Mouse (Mus musculus): ENCODE data around the gene Rbm12.
"Not testable (repeated sequence)": the region's sequence is repeated elsewhere in the genome, so short reads cannot be mapped to it uniquely, and the experiment has no call there.

Gene Rbm12

DNA sequence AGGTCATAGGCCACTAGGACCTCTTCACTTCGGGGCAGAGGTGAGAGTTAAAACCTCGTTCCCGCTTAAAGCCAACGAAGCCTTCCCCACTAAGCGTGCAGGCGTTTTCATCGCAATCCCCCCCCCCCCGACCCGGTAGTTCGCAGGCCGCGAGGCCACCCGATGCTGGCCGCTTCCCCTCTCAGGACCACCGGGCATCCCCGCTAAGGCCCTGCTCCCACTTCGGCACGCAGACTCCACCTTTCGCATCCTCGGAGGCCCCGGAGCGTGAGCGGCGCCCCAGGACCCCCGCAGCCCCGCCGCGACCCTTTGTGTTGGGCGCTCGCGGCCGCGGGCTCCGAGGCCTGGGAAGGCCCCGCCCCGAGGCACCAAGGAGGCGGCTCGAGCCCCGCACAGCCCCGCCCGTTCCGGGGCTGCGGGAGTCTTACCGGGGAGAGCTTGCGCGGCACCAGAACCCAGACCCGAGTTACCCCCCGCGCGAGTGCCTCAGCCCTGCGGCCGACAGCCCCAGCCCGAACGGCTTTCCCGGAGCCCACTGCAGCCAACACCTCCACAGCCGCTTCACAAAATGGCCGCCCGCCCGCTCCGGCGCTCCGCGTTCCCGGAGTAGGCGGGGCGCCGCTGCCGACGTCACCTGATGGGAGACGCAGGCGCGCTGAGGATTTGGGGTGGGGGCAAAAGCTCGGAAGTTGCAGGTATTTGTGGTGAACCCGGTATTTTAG, at the start of gene Rbm12, which contains the start of gene Cpne1:
Gene Rbm12, minus strand, starts transcription at position 621 of the 722 bp plus-strand sequence.
Gene Cpne1, minus strand, starts transcription at position 608 of the 722 bp plus-strand sequence.
- peak; percentile 90 to 96 for DNase-seq

DNA sequence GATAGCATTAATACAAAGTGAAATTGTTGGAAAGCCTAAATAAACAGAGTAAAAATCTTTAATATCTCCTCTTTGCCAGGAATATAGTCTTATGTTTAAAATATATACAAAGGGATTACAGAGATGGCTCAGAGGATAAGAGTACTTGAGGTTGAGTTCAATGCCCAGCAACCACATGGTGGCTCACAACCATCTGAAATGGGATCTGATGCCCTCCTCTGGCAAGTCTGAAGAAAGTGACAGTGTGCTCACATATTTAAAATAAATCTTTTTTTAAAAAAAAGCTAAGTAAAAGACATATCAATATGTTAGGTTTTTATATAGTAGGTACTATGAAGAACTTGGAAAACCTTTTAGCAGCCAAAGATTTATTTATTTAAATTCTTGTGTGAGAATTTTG, 39.8 kb upstream of the Rbm12 start:
- no peak for DNase-seq

DNA sequence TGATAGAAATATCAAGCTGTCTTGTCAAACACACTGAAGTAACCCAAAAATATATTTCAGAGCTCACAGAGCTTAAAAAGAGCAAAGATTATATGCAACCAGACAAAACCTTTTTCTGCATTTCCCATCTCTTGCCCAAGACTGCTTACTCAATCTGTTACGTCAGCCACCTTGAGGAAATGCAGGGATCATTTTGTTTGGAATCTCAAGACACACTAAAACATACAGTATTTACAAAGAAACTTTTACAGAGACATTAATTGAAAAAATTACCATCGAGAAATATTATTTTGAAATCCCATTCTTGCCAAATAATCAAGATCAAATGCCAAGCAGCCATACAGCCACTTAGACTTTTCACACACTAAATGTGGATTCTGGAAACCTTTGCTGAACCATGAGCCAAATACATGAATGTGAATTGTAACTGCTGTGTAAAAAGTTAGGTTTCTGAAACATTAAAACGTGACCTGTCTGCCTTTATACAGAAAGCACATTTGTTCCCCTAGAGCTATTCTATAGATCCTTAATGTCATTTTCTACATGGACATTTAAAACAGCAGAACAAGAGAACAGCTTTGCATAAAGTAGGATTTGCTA, 35.6 kb upstream of the Rbm12 start:
- DNase-seq, result no peak

DNA sequence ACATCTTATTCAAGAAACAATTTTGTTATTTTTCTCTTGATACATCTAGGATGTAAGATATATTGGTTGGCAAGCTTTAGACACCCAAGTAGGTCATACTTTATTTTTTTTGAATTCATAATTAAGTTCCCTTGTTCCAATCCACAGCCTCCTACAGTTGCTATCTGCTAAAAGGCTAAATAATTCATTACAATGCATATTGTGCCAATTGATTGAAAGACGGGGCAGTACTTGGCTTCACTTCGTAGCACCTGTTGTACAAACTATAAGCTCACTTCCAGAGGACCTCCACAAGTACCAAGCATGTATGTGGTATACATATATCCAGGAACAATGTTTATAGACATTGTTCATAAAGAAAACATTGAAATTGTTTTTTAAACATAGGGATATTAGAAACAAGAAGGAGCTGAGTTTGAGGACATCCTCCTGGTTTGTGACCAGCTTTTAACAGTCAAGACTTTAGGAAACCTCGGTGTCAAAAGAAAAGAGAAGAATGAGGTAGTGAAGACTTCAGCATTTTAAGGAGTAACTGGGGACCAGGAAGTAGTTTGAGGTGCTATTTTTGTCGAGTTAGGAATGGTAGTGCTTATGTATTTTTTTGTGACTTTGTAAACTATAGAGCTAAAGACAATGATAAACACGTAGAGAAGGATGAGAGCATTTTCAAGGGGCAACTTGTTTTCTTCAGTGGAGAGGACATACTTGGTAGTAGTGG, 34.7 kb upstream of the Rbm12 start:
- DNase-seq, result no peak

DNA sequence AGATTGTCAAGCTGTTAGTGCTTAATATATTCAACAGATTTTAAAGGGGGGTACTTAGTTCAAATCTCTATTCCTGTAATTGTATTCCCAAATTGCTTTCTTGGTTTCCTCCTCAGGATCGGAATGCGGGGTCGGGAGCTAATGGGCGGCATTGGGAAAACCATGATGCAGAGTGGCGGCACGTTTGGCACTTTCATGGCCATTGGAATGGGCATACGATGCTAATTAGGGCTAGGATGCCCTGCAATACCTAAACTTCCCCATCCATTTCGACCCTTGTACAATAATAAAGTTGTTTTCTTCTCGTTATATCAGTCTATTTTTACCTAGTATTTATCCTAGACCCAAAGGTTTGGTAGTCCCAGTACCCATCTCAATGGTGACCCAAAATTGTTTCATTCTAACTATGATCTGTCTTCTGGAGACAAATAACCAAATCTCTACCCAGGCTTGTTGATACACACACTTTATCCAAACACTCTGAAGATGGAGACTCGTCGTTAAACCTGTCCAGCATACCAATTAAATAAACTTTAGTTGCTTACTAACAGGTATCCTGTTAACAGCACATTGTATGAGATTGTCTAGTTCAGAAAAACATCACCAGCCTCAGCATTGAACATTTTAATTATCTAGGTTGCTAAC, 33.8 kb upstream of the Rbm12 start:
- DNase-seq, result no peak

DNA sequence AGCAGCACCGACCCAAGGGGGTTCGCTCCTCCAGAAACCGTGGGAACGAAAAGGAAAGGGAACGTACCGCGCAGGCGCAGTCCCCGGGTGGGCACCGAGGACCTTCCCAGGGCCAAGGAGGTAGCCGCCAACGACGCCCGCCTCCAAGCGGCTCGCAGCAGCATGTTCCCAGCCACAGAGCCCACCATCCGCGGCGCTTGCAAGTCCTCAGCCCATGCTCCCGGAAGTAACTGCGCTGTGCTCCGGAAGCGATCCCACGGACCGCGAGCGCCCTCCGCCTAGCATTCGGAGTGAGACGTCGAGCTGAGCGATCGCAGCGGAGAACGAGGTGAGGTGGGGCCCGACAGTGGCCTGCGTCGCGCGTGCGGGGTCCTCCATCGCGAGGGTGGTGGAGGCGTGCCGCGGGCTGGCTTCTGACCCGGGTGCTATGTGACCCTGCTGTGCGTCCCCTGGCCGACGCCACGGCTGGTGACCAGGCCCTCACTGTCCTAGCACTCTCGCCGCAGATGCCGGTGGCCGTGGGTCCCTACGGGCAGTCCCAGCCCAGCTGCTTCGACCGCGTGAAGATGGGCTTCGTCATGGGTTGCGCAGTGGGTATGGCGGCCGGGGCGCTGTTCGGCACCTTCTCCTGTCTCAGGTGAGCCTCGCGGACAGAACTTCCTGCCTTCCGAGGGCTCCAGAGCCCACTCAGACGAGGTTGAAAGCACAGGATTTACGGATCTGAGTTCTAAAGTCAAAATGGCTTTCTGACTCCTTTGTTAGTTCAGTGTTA, 32.4 kb upstream of the Rbm12 start, which contains the start of the genes Romo1 and Nfs1:
Gene Romo1, plus strand, starts transcription at position 87 of the 772 bp plus-strand sequence.
Gene Nfs1, minus strand, starts transcription at position 234 of the 772 bp plus-strand sequence.
- peak; percentile 92 to 96 for DNase-seq

DNA sequence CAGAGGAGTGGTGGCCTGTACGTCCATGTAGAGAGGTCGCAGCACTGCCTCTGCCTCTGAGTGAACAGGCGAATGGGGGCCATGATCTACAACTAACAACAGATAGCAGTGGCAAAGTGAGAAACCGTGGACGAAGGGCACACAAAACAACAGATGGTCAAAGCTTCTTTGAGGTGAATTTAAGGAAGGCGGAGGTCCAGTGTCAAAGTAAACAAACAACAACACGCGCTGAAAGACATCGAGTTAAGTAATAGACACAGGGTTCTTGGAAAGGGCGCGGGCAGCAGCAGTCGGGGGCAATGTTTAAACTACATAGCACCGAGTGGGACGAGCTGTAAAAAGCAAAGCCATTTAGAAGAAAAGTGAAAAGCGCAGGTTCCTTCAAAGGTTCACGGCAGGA, 31.6 kb upstream of the Rbm12 start:
- DNase-seq, result peak in 1 of 2 experiments; percentile 14

DNA sequence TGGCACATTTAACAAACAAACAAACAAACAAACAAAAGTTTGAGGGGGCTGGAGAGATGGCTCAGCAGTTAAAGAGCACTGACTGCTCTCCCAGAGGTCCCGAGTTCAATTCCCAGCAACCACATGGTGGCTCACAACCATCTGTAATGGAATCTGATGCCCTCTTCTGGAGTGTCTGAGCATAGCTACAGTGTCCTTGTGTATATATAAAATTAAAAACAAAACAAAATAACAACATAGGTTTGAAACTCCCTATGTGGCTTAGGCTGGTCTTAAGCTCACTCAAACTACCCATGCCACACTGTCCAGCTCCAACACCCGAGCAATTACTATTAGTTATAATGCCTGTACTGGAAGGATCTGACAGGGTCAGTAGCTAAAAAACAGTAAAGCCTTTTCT, 31.0 kb upstream of the Rbm12 start:
- DNase-seq, result peak in 1 of 2 experiments; percentile 15

DNA sequence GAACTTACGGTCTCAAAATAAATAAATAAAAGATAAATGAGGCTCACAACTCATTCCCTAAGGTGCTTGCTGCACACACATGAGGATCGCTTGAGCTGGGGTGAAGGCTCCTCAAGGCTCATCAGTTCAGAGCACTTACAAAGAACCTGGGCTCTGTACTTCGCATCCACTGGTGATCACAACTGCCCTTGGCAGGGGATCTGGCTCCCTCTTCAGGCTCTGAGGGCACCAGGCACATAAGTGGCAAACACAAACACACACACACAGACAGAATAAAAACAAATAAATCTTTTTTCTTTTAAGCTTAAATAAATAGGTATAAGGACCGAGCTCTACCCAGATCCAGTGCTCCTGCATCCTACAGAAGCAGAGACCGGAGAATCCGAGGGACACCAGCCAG, 23.9 kb upstream of the Rbm12 start:
- no peak for DNase-seq

DNA sequence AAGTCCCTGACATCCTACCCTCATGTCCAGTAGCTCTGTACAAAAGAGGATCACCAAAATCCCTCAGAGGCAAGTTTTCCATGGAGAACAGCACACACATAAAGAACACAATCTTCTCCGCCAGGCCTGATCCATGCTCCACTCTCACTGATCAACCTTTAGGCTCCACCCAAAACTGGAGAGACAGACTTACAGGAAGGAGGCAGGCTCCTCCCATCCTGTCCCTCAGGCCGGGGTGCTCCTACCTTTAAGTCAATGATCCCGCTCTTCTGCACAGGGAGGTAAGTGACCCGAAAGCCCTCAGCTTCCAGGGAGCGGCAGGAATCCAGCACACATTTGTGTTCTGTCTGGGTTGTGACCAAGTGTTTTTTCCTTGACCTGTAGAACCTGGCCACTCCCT, 22.4 kb upstream of the Rbm12 start:
- no peak for DNase-seq

DNA sequence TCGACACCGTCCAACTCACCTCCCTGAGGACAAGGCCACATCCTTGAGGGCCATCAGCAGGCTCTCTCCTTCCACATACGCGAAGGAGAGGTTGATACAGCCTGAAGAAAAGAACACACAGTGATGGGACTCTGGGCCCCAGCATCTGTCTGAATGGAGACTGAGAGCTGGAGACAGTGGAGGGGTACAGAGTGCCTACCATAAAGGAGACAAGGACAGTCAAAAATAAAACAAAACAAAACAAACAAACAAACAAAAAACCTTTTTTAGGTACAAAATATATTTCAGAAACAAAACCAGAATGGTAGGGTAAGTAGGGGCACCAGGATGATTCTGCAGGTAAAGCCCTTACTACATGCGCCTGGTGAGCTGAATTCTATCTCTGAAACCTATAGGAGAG, 15.2 kb upstream of the Rbm12 start, which contains the start of gene Gm28036:
Gene Gm28036, minus strand, starts transcription at position 101 of the 400 bp plus-strand sequence.
- no peak for DNase-seq

DNA sequence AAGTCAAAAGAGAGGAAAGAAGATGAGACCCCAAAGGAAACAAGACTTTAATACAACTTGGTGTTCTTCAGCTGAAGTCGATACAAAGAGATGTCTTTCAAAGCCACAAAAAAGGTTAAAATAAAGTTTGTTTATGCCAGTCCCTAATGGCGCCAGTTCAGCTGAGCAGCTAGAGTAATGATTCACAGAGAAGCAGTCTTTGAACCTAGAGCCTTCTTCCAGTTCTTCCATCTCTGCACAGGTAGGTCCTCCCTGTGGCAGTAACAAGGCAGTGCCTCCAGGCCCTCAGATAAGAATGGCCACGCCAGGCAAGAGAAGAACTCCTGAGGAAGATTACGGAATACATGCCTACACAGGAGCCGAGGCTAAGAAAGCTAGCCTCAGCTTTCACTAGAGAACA, 12.0 kb upstream of the Rbm12 start:
- DNase-seq, result peak; percentile 39 to 42

DNA sequence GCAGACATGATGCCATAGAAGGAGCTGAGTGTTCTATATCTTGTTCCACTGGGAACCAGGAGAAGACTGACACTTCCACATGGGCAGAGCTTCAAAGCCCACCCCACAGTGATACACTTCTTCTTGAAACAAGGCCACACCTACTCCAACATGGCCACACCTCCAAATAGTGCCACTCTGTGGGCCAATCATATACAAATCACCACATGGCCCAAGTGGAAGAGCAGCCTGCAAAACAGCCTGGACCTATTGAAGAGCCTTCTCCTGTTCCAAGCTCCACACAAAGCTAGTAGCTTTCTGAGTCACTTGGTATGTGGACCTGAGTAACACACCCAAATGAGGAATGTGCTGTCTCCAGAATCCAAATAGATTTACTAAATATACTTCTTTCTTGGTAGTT, 7.8 kb upstream of the Rbm12 start:
- no peak for DNase-seq

DNA sequence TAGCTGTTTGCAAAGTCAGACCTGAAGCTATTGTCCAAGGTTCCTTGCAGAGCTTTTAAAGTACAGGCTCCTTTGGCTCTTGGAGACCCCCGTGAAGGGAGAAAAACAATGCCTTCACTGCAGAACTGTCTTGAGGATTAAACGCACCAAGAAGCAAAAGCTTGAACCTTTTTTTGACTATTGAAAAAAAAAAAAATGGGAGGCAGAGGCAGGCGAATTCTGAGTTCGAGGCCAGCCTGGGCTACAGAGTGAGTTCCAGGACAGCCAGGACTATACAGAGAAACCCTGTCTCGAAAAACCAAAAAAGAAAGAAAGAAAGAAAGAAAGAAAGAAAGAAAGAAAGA, 274 bp upstream of the Rbm12 start:
- DNase-seq, result not testable (repeated sequence)

DNA sequence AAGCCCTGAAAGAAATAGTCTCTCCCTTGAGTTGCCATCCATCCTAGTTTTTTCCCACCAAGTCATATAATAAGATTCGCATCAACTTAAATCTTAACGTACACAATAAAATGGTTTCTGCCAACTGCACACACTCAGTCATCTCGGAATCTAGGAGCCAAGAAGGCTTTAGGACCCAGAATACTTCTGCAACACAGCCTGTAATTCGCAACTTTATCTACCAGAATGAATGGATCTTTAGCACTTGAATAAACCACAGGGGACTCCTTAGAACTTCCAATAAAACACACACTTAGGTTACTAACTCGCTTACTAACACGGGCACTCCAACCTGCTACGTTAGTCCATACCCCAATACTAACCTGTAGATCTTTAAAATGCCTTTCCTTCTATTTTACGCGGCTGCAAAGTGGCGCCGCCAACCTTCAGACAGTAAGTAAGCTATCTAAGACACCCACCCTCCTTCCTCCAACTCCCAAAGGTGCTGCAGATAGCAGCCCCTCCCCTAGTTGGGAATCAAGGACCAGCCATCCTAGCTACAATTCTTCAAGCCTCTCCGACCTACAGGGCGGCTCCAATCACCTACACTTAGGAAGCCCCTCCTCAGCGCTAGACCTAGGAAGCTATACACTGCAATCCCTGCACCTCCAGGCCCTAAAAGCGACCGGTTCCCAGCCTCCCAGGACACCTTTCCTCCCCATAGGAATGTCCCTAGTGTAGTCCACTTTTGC, 986 bp downstream of the Rbm12 start:
- DNase-seq, result peak in 1 of 2 experiments; percentile 16

DNA sequence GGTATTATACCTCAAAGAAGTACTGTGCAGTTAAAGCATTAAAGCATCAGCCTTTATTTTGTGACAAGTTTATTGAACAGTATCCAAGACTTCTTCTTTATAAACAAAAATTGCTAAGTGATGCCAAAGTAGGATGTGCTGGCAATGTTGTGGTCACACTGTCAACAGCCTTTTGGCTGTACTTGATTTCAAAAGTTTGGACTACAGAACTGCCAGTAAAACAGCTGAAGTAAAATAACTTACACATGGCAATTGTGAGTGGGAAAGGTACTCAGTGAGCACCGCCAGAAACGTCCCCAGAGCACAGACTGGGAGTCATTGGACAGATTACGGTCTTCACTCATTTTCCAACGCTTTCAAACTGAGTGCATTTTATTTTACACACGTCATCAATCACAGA, 19.9 kb downstream of the Rbm12 start:
- DNase-seq, result no peak

DNA sequence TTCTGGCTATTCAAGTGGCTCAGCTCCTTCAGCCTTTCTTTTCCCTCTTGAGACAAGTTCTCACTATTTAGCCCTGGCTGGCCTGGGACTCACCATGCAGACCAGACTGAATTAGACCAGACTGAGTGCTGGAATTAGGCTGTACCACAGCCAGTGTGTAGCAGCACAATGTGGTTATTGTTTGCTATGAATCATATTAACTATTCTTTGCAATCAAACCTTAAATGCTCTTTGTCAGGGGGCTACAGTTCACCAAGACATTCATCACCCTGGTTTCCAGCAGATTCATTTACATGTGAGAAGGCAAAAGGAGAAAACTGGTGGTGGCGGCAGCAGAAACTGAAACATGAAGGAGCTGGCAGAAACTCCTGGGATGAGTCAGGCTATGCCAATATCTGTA, 22.0 kb downstream of the Rbm12 start:
- no peak for DNase-seq

DNA sequence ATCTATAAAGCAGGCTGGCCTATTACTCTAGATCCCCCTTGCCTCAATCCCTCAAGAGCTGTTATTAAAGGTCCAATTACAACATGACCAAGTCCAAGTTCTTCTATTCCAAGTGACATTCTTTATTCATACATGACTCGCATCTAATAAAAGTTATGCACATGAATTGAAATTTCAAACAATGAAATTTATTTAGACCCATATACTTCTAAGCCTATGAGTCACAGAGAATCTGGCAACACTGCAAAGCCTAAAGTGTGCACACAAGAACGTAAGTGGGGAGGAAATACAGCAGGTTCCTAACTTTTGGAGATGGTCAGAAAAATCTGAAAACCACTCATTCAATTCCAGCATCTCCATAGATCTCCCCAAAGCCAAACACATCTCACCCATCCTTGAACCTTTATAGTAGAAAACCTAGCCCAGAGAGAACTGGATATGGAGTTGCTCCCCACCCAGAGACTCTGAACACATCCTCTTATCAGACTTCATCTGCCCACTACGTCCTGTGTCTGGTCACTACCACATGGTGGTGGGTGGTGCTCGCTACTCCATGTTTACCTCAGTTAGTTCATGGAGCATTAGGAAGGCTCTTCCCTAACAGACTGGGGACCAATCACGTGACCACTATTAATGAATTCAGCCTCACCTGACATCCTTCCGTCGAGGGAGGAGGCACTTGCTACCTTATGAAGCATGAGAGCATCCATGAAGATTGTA, 24.2 kb downstream of the Rbm12 start:
- no peak for DNase-seq

DNA sequence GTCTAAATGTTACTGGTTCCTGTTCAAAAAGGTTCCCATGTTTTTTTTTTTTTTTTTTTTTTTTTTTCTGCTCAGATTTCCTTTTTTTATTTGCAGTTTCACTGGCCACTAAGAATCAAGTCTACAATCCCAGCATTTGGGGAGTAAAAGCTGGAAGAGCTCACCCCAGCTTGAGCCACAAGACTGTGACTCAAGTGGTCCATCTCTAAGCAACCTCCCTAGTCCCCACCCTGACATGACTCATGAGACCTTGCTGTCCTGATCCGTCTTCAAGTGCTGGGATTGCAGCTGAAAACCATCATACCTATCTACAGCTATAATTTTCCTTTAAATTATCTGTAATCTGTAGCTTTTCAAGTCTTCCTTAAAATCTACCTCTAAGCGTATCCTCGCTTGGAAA, 27.2 kb downstream of the Rbm12 start:
- DNase-seq, result no peak

DNA sequence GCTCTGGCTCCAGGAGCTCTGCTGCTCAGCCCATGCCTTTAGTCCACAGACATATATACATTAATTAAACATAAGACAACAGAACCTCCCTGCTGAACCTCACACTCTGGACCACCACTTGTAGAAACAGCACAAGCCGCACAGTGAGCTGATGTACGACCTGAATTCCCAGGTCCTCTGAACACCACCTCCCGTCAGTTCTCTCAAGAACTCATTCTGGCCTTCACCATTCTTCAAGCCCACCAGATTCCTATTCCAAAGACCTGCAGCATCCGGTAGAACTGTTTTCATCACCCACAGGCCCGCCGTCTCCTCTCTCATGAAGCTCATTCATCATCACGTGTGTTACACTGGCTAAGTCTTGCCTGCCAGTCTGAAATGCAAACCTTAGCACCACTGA, 31.4 kb downstream of the Rbm12 start:
- no peak for DNase-seq

DNA sequence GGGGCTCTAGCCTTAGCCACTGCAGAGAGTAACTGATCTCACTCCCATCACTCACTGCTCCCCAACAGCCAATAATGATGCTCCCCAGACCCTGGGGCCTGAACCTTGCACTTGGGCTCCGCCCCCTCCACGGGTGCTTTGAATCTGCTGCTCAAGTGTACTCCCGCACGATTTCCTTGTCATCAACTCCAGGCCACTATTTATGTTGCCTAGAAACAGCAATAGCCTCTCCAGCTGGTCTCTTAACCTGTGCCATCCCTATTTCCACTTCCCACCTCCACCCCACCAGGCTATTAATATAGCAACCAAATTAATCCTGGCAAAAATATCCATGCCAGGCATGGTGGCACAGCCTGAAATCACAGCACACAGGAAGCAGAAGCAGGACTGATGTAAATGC, 32.1 kb downstream of the Rbm12 start:
- DNase-seq, result peak; percentile 9 to 38
